ENCODE assay signal across 10 mouse cellular contexts in genomic region chr3:122471017-122471721, GRCm38 (mm10).
DNase-seq lines count a peak whose midpoint lies in the region; ATAC-seq and TF ChIP-seq lines count a peak whose summit lies in the region.
"Had no signal": no experiment of that assay in that cellular context is flagged by ENCODE, and none has a peak within 500 bp of the region (broad histone marks: within the 10 kb centered on the region; RNA-seq: fewer than 3 reads in every experiment).

No protein-coding gene starts in this region.

- no peaks in the 10 kb centered on the region for H3K36me3 ChIP-seq in hindbrain, embryonic 10.5 days
- H3K36me3 ChIP-seq in hindbrain, embryonic 11.5 days (ENCODE audit: control insufficient read depth, insufficient read depth, low read length): no peaks in the 10 kb centered on the region
- no peaks in the 10 kb centered on the region for H3K36me3 ChIP-seq in myocyte (ENCODE audit: control insufficient read depth, insufficient read depth)

- no peak for TF ChIP-seq POLR2A in myocyte (IDR thresholded peaks at IDR 0.05; ENCODE audit: insufficient read length, low read depth)

- no peak for DNase-seq in hindbrain, embryonic 10.5 days (ENCODE audit: low spot score)
- DNase-seq in hindbrain, embryonic 11.5 days (ENCODE audit: low spot score): no peak
- peak; percentile 76 for DNase-seq in R1 (ENCODE audit: low read depth, low spot score)
- DNase-seq in cerebellum, postnatal 36 days: peak; percentile 67 to 72
- no peak for DNase-seq in layer of hippocampus, adult 9-10 months (ENCODE audit: low spot score)
- DNase-seq in retina, postnatal 1 day: no peak
- DNase-seq in layer of hippocampus, postnatal 25 days (ENCODE audit: extremely low spot score in 1 of 2, low spot score in 1 of 2): no peak
- DNase-seq: heart, postnatal 10 days had no signal

- H3K9me3 ChIP-seq in hindbrain, embryonic 10.5 days: no peaks in the 10 kb centered on the region
- no peaks in the 10 kb centered on the region for H3K9me3 ChIP-seq in hindbrain, embryonic 11.5 days (ENCODE audit: control insufficient read depth, low read length)

- H3K27ac ChIP-seq in hindbrain, embryonic 10.5 days: peak overlapping the region; percentile 3; the same call in 1 of the 2 replicates
- H3K27ac ChIP-seq in hindbrain, embryonic 11.5 days (ENCODE audit: low read depth, low read length): no peak overlapping the region

- H3K79me2 ChIP-seq in myocyte (ENCODE audit: control insufficient read depth, insufficient read depth): peaks cover 72% of the 10 kb centered on the region

- H3K27me3 ChIP-seq in hindbrain, embryonic 10.5 days (ENCODE audit: insufficient read depth, poor library complexity, severe bottlenecking): no peaks in the 10 kb centered on the region
- no peaks in the 10 kb centered on the region for H3K27me3 ChIP-seq in hindbrain, embryonic 11.5 days (ENCODE audit: control insufficient read depth, insufficient read depth, low read length)
- no peaks in the 10 kb centered on the region for H3K27me3 ChIP-seq in myocyte (ENCODE audit: control insufficient read depth, insufficient read depth, insufficient read length)

- WGBS in hindbrain, embryonic 10.5 days: 70% methylated on average over 12 of the region's 12 CpGs
- 71% methylated on average over 12 of the region's 12 CpGs for WGBS in hindbrain, embryonic 11.5 days

- H3ac ChIP-seq in myocyte (ENCODE audit: control insufficient read depth, insufficient read length): no peak overlapping the region

- H3K4me2 ChIP-seq in hindbrain, embryonic 11.5 days (replicated peaks; ENCODE audit: low read depth, low read length): no peak overlapping the region
- H3K4me2 ChIP-seq in myocyte (ENCODE audit: low read depth): peak overlapping the region; percentile 67
- H3K4me2 ChIP-seq: liver, embryonic 11.5 days had no signal

- no peak overlapping the region for H3K4me3 ChIP-seq in hindbrain, embryonic 10.5 days
- H3K4me3 ChIP-seq in hindbrain, embryonic 11.5 days (ENCODE audit: low read depth, low read length): no peak overlapping the region
- no peak overlapping the region for H3K4me3 ChIP-seq in myocyte

- no peak overlapping the region for H3K9ac ChIP-seq in hindbrain, embryonic 11.5 days (ENCODE audit: low read depth, low read length)

- H3K4me1 ChIP-seq in hindbrain, embryonic 10.5 days (replicated peaks): peaks cover 36% of the 10 kb centered on the region
- H3K4me1 ChIP-seq in hindbrain, embryonic 11.5 days (replicated peaks; ENCODE audit: control insufficient read depth, insufficient read depth, low read length): peaks cover 9% of the 10 kb centered on the region

- ATAC-seq in hindbrain, embryonic 11.5 days (ENCODE audit: low FRiP score): no peak

TF ChIP-seq in myocyte, 11 proteins besides CTCF, POLR2A, EP300 and RAD21:
- TF ChIP-seq E2F4 (IDR thresholded peaks at IDR 0.05; ENCODE audit: insufficient read depth): no peak
- peak; percentile 62 for TF ChIP-seq CEBPB (IDR thresholded peaks at IDR 0.05; ENCODE audit: insufficient read depth, poor library complexity, severe bottlenecking)
- peak in 1 of 3 experiments; percentile 46 for TF ChIP-seq MYOD1 (IDR thresholded peaks at IDR 0.05; ENCODE audit: control insufficient read depth in 1 of 3, insufficient read length in 2 of 3, low read depth in 2 of 3)
- TF ChIP-seq MAX (IDR thresholded peaks at IDR 0.05; ENCODE audit: low read depth): no peak

Comparison
In these comparisons a context has a peak if more than half of its experiments do, and no peak if none do; other contexts are left out.
1. DNase-seq: peak in R1 (single experiment) and cerebellum, postnatal 36 days (2 of 2); none in hindbrain, embryonic 10.5 days (single experiment), hindbrain, embryonic 11.5 days (single experiment), layer of hippocampus, adult 9-10 months (single experiment), retina, postnatal 1 day (single experiment) and layer of hippocampus, postnatal 25 days (0 of 2).